23 mouse cellular contexts compared by ENCODE assay signal in genomic region chr2:49472443-49472842, GRCm38 (mm10). TPM values are rescaled to one million over a fixed set of nuclear protein-coding genes. Genes with fewer than 3 reads are reported as not detected.
DNase-seq lines count a peak whose midpoint lies in the region; ATAC-seq and TF ChIP-seq lines count a peak whose summit lies in the region.
"Had no signal": no experiment of that assay in that cellular context is flagged by ENCODE, and none has a peak within 500 bp of the region (broad histone marks: within the 10 kb centered on the region; RNA-seq: fewer than 3 reads in every experiment).

No protein-coding gene starts in this region.

- peak; percentile 2 for DNase-seq in lung, embryonic 14.5 days
- no peak for DNase-seq in lung, postnatal 25 days (ENCODE audit: low spot score)
- no peak for DNase-seq in ES-E14 (ENCODE audit: low read depth, low spot score)
- DNase-seq: adrenal gland, postnatal 10 days; cerebellum, adult 18-20 months; cerebellum, adult 9-11 months; cerebellum, postnatal 36 days; gastrocnemius, postnatal 10 days; heart, adult 2 months; kidney, adult 11 months had no signal

- ATAC-seq in lung, embryonic 14.5 days (ENCODE audit: insufficient read depth): no peak
- peak; percentile 12; the same call in 1 of the 2 replicates for ATAC-seq in granulocyte monocyte progenitor cell, adult 5-6 weeks (replicated peaks; ENCODE audit: poor library complexity, severe bottlenecking)
- no peak for ATAC-seq in megakaryocyte, adult 5-6 weeks (ENCODE audit: poor library complexity, severe bottlenecking)
- ATAC-seq in hindbrain, embryonic 13.5 days (ENCODE audit: low FRiP score): no peak
- ATAC-seq: CD4-positive, CD25-positive, alpha-beta regulatory T cell, adult 4 months; forebrain, embryonic 14.5 days; hindbrain, postnatal 0 days had no signal

- H3K27me3 ChIP-seq in lung, embryonic 14.5 days (ENCODE audit: insufficient read depth, low read length): no peaks in the 10 kb centered on the region
- H3K27me3 ChIP-seq in hindbrain, embryonic 13.5 days: no peaks in the 10 kb centered on the region
- H3K27me3 ChIP-seq: embryonic facial prominence, embryonic 15.5 days; heart, embryonic 15.5 days; hindbrain, embryonic 12.5 days had no signal

- no peak overlapping the region for H3K9ac ChIP-seq in lung, embryonic 14.5 days
- H3K9ac ChIP-seq in ES-E14 (ENCODE audit: insufficient read depth, low read depth, low read length, poor library complexity, severe bottlenecking): no peak overlapping the region
- H3K9ac ChIP-seq in hindbrain, embryonic 13.5 days: no peak overlapping the region
- H3K9ac ChIP-seq: embryonic facial prominence, embryonic 15.5 days; heart, embryonic 15.5 days; hindbrain, embryonic 12.5 days had no signal

- H3K4me2 ChIP-seq in lung, embryonic 14.5 days: no peak overlapping the region
- no peak overlapping the region for H3K4me2 ChIP-seq in hindbrain, embryonic 13.5 days
- H3K4me2 ChIP-seq: embryonic facial prominence, embryonic 15.5 days; heart, embryonic 11.5 days; heart, embryonic 15.5 days; hindbrain, embryonic 12.5 days had no signal

- WGBS in lung, embryonic 14.5 days: 68% methylated on average over 6 of the region's 6 CpGs
- 95% methylated on average over 6 of the region's 6 CpGs for WGBS in hindbrain, embryonic 13.5 days

- no peaks in the 10 kb centered on the region for H3K4me1 ChIP-seq in lung, embryonic 14.5 days (ENCODE audit: insufficient read depth)
- H3K4me1 ChIP-seq in ES-E14 (ENCODE audit: control insufficient read depth in 2 of 2, insufficient read depth in 2 of 2, low read length in 2 of 2, poor library complexity in 1 of 2): peaks cover 2 to 3% of the 10 kb centered on the region in 2 experiments
- H3K4me1 ChIP-seq in hindbrain, embryonic 13.5 days (replicated peaks): peaks cover 7% of the 10 kb centered on the region; the same call in 1 of the 2 replicates
- H3K4me1 ChIP-seq: embryonic facial prominence, embryonic 15.5 days; forebrain, embryonic 10.5 days had no signal

- TF ChIP-seq CTCF in lung, embryonic 14.5 days (IDR thresholded peaks at IDR 0.05; ENCODE audit: low read depth): no peak

- no peaks in the 10 kb centered on the region for H3K36me3 ChIP-seq in lung, embryonic 14.5 days (ENCODE audit: insufficient read depth)
- H3K36me3 ChIP-seq in ES-E14 (ENCODE audit: control insufficient read depth, insufficient read depth, low read length, poor library complexity, severe bottlenecking): no peaks in the 10 kb centered on the region
- no peaks in the 10 kb centered on the region for H3K36me3 ChIP-seq in hindbrain, embryonic 13.5 days
- H3K36me3 ChIP-seq: embryonic facial prominence, embryonic 15.5 days; heart, embryonic 15.5 days; hindbrain, embryonic 12.5 days had no signal

- in situ Hi-C loops in ES-E14 (cut with MboI; ENCODE audit: low sequenced_read_pairs in 2 of 2, unreplicated experiment in 2 of 2): no loop called here

- no peak overlapping the region for H3K27ac ChIP-seq in lung, embryonic 14.5 days (ENCODE audit: low read depth)
- peak overlapping the region; percentile 44; the same call in 1 of the 2 replicates for H3K27ac ChIP-seq in ES-E14 (ENCODE audit: insufficient read depth, low read depth, low read length, poor library complexity, severe bottlenecking)
- H3K27ac ChIP-seq in hindbrain, embryonic 13.5 days: no peak overlapping the region
- H3K27ac ChIP-seq: embryonic facial prominence, embryonic 15.5 days; forebrain, embryonic 10.5 days; heart, adult 2 months; heart, embryonic 15.5 days; hindbrain, embryonic 12.5 days; hindbrain, postnatal 0 days had no signal

- H3K4me3 ChIP-seq in lung, embryonic 14.5 days (ENCODE audit: low read depth, low read length): no peak overlapping the region
- H3K4me3 ChIP-seq in ES-E14 (ENCODE audit: insufficient read depth in 1 of 2, low read depth in 1 of 2, low read length in 2 of 2, poor library complexity in 1 of 2, severe bottlenecking in 1 of 2): no peak overlapping the region
- H3K4me3 ChIP-seq in hindbrain, embryonic 13.5 days: no peak overlapping the region
- H3K4me3 ChIP-seq: embryonic facial prominence, embryonic 15.5 days; erythroblast, embryonic 14.5 days; forebrain, embryonic 10.5 days; heart, adult 2 months; heart, embryonic 15.5 days; hindbrain, embryonic 12.5 days had no signal

- no peaks in the 10 kb centered on the region for H3K9me3 ChIP-seq in lung, embryonic 14.5 days (ENCODE audit: low read depth, low read length)
- H3K9me3 ChIP-seq in ES-E14 (ENCODE audit: control insufficient read depth, insufficient read depth, low read depth, low read length): no peaks in the 10 kb centered on the region
- H3K9me3 ChIP-seq in hindbrain, embryonic 13.5 days: no peaks in the 10 kb centered on the region
- H3K9me3 ChIP-seq: embryonic facial prominence, embryonic 15.5 days; forebrain, embryonic 10.5 days; G1E; heart, embryonic 15.5 days; hindbrain, embryonic 12.5 days had no signal

TF ChIP-seq in ES-E14, 5 proteins besides CTCF, POLR2A, EP300 and RAD21:
- no peak for TF ChIP-seq ZNF384 (IDR thresholded peaks at IDR 0.05; ENCODE audit: low read depth, low read length)
- TF ChIP-seq MAFK (IDR thresholded peaks at IDR 0.05; ENCODE audit: insufficient read depth, low read depth, low read length): no peak
- TF ChIP-seq ZC3H11A (IDR thresholded peaks at IDR 0.05; ENCODE audit: borderline replicate concordance, low read depth, low read length): no peak
- TF ChIP-seq CHD2 (IDR thresholded peaks at IDR 0.05; ENCODE audit: low read depth, low read length): no peak
- no peak for TF ChIP-seq HCFC1 (IDR thresholded peaks at IDR 0.05; ENCODE audit: borderline replicate concordance, insufficient read depth, low read length)

RNA-seq across cellular contexts. Expression of gene Epc2, which starts 21.2 kb away (rescaled TPM):
- 8.2 and 9.9 TPM in 2 replicates for polyA plus RNA-seq in lung, embryonic 14.5 days (2014; fragmentation: Nextera tagmentation; extraction: Ambion mirVana)
- 27.5 and 27.6 TPM in 2 replicates for total RNA-seq in ES-E14 (2012; rRNA removed)
- total RNA-seq in granulocyte monocyte progenitor cell, adult 5-6 weeks (2014; fragmentation: Nextera tagmentation): 17.1 and 23.9 TPM in 2 replicates
- total RNA-seq in granulocyte monocyte progenitor cell, adult 5-6 weeks (2017): 28.3 and 30.8 TPM in 2 replicates
- total RNA-seq in megakaryocyte, adult 5-6 weeks (2015): 31.5 and 36.2 TPM in 2 replicates
- total RNA-seq in megakaryocyte, adult 5-6 weeks (2017): 43.7 and 46.8 TPM in 2 replicates
- polyA plus RNA-seq in hindbrain, embryonic 13.5 days (2015; fragmentation: Nextera tagmentation; extraction: Ambion mirVana): 12.6 and 12.7 TPM in 2 replicates
